Mouse (Mus musculus): ENCODE data around the gene Zgpat.

The Zgpat gene

DNA sequence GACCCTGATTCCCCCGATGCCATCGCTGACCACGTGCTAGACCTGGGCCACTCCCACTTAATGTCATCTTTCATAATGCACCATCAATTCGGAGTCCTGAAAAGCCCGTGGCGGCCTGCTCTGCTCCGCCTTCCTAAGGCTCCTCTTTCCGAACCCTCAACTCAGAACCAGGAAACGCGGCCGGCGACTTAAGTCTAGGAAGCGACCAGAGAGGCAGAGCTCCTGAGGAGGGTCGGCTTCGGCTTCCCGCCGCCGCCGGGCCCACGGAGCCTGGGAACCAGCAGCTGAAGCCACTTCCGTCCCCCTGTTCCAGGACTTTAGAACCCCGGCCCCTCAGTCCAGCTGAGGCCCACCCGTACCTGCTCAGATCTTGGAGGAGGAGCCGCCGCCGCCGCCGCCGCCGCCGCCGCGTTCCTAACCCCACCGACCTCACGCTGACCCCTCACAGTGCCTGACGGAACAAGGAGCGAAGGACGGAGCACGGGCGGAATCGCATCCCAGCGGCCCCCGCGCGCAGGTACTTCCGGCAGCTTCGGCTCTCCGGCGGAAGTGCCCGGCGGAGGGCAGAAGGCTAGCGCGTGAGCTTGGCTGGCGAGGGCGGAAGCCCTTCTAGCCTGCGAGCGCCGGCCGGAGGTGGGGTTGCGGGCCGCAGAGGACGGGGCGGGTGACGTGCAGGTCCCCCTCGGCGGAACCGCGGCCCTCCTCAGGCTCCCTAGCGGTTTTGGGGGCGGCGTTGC lies at the start of gene Zgpat, which contains the start of gene Arfrp1:
Gene Zgpat (plus strand): TSS at position 69 of the 737 bp plus-strand sequence.
Gene Arfrp1 (minus strand): TSS at position 545 of the 737 bp plus-strand sequence.
- peak; percentile 67 for DNase-seq (ENCODE audit: low read depth, low spot score)

GRCm38 (mm10) chr2:181319248-181320102 lies 45.3 kb upstream of the Zgpat start, which contains the start of gene Rtel1:
TSS of gene Rtel1 (plus strand) at chr2:181319739.
- peak; percentile 80 for DNase-seq (ENCODE audit: low read depth, low spot score)

GRCm38 (mm10) chr2:181320103-181320499 lies 44.6 kb upstream of the Zgpat start:
- no peak for DNase-seq (ENCODE audit: low read depth, low spot score)

GRCm38 (mm10) chr2:181322136-181322535 lies 42.6 kb upstream of the Zgpat start:
- no peak for DNase-seq (ENCODE audit: low read depth, low spot score)

- DNase-seq (ENCODE audit: low read depth, low spot score): no peak
Observed at GRCm38 (mm10) chr2:181326098-181326497, 38.6 kb upstream of the Zgpat start.

- no peak for DNase-seq (ENCODE audit: low read depth, low spot score)
Observed at GRCm38 (mm10) chr2:181332542-181332941, 32.2 kb upstream of the Zgpat start.

GRCm38 (mm10) chr2:181334023-181334422 lies 30.7 kb upstream of the Zgpat start:
- DNase-seq (ENCODE audit: low read depth, low spot score): peak; percentile 34

DNA sequence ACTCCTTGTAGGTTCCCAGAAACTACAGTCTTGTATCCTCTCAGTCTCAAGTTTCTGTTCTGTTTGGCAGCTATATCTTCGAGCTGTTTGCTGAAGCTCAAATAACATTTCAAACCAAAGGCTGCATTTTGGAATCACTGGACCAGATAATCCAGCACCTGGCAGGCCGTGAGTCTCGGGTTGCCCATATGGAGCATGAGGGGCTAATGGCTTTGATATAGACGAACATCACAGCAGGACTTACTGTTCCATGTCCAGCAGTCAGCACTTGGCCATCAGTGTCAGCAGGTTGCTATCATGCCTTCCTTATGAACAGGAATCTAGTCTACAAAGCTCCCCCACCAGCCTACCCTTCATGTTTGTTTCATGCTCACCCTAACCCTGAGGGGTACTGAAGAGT lies 24.3 kb upstream of the Zgpat start:
- DNase-seq (ENCODE audit: low read depth, low spot score): no peak

- no peak for DNase-seq (ENCODE audit: low read depth, low spot score)
Observed at GRCm38 (mm10) chr2:181342766-181343165, 22.0 kb upstream of the Zgpat start.

DNA sequence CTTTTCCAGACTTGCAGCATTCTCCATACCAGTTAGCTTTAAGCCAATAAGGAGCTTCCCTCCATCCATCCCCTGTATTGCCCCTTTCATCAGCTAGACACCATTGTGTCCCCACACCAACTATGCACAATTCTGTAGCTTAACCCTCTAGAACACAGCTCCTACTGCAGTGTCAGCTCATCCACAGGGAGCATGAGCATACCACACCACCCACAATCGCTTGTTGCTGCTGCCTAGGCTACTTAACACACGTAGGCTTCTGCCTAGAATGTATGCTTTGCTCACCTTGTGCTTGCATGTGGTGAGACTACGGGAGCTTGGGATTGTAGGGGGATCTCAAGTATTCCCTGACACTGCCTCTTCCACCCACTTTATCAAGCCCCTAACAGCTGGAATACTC lies 7.9 kb upstream of the Zgpat start:
- no peak for DNase-seq (ENCODE audit: low read depth, low spot score)

DNA sequence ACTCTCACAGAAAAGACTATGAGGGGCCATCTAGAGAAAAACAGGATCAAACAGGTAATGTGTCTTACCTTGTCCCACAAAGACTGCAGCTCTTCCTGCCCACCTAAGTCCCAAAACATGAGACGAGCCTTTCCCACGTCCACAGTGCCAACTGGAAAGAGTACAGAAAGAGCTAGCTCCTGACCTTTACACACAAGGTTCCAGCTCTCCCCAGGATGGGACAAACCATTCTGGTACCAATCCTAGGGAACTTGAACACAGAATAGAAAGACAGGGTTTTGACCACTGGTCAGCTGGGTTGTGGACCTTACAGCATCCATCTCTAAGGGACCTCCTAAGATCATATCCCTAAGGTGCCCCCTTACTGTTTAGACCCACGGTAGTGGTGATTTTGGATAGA lies 782 bp upstream of the Zgpat start:
- no peak for DNase-seq (ENCODE audit: low read depth, low spot score)

DNA sequence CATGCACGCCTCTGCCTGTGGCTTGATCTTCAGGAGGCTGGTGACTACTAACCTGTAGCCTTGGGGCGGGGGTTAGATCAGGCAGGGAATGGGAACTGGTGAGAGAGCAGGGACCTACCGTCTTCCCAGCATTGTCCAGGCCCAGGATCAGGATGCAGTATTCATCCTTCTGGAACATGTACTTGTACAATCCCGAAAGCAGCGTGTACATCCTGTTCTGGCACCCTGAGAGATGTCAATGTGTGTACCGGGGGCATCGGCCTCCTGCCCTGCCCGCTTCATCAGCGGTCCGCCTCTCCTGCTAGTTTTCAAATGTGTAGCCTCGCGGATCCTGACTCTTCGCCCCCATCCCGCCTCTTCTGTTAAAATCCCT lies 255 bp upstream of the Zgpat start:
- no peak for DNase-seq (ENCODE audit: low read depth, low spot score)

DNA sequence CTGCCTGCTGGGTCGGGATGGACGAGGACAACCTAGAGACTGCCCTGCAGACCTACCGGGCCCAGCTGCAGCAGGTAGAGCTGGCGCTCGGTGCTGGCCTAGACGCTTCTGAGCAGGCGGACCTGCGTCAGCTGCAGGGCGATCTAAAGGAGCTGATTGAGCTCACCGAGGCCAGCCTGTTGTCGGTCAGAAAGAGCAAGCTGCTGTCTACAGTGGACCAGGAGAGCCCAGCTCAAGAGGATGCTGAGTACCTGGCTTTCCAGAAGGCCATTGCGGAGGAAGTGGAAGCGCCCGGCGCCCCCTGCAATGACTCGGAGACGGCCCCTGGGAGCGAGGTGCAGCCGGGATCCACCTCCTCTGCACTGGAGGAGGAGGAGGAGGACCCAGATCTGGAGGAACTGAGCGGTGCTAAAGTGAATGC lies 937 bp downstream of the Zgpat start:
- DNase-seq (ENCODE audit: low read depth, low spot score): no peak

- DNase-seq (ENCODE audit: low read depth, low spot score): no peak
Observed at GRCm38 (mm10) chr2:181370001-181370400, 5.3 kb downstream of the Zgpat start.

DNA sequence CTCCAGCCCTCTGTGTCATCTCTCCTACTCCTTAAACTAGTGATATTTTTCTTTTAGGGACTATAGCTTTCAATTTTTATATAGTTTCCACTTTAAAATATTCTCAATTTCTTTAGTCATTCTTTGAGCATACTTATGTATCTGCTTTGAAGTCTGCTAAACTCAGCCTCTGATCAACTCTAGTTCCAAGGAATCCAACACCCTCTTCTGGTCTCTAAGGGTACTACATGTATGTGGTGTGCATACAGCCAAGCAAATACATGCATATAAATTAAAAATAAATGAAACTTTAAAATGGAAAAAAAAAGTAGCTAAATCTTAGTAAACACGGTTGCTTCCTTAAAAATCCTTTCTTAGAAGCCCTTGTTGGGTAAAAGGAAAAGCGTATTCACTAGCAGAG lies 11.1 kb downstream of the Zgpat start:
- no peak for DNase-seq (ENCODE audit: low read depth, low spot score)

GRCm38 (mm10) chr2:181377230-181377629 lies 12.5 kb downstream of the Zgpat start:
- DNase-seq (ENCODE audit: low read depth, low spot score): no peak

GRCm38 (mm10) chr2:181378701-181379100 lies 14.0 kb downstream of the Zgpat start:
- DNase-seq (ENCODE audit: low read depth, low spot score): no peak

DNA sequence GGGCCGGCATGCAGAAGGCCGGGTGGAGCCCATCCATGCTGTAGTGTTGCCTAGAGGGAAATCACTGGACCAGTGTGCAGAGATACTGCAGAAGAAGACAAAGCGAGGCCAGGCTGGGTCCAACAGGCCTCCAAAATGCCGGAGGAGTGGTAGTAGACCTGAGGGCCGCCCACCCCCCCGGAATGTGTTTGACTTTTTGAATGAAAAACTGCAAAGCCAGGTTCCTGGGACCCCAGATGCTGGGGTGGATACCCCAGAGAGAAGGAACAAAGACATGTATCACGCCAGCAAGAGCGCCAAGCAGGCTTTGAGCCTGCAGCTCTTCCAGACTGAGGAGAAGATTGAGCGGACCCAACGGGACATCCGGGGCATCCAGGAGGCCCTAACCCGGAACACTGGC lies 15.1 kb downstream of the Zgpat start, which contains the start of gene Lime1:
Gene Lime1 (plus strand): TSS at position 301 of the 400 bp plus-strand sequence.
- no peak for DNase-seq (ENCODE audit: low read depth, low spot score)

DNA sequence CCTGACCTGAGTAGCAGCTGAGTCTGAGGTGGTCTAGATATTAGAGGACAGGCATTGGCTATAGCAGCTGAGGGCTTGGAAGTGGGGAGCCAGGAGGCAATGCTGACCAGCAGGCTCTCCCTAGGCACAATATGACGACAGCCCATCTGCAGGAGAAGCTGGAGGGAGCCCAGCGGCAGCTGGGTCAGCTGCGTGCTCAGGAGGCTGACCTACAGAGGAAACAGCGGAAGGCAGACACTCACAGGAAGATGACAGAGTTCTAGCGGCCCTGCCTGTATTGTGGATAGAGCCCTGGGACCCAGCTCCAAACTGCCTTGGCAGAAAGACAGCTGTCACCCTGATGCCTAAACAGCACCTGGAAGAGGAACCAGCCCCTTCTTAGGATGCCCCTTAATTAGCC lies 15.5 kb downstream of the Zgpat start:
- DNase-seq (ENCODE audit: low read depth, low spot score): no peak

GRCm38 (mm10) chr2:181381107-181381506 lies 16.4 kb downstream of the Zgpat start:
- DNase-seq (ENCODE audit: low read depth, low spot score): no peak

GRCm38 (mm10) chr2:181381631-181382306 lies 17.0 kb downstream of the Zgpat start:
- DNase-seq (ENCODE audit: low read depth, low spot score): no peak

DNA sequence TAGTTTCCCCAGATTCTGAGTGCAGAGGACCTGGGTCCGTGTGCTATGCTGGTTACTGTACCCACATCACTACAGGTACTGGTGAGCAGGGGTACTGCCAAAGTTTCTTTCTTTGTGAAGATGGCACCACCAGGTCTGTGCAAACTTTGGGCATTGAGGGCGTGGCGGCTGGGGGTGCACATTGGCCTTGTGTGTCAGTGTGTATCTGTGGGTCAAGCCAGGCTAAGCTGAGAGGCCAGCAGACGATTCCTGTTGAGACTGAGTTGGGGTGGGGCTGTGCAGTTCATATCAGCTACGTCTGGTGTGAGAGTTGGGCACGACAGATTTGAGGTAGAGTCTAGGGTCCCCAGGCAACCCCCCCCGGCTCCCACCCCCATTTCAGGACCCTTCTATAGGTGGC lies 19.7 kb downstream of the Zgpat start:
- no peak for DNase-seq (ENCODE audit: low read depth, low spot score)

All from retina, adult 2 months (tissue).